Mouse (Mus musculus) bone marrow, adult 2 months (tissue): ENCODE measurements around the gene Fam160a1. TPM values are rescaled to one million over a fixed set of nuclear protein-coding genes. Genes with fewer than 3 reads are reported as not detected.

Experiments
- H3K27ac ChIP-seq: fragments of 200-500 bp; 2 replicates; pipeline ENCODE4 v1.5.1; 2012; ENCODE audit warnings: low read depth, mild to moderate bottlenecking, control low read depth, inconsistent platforms, low read length; ENCODE audit not compliant: control insufficient read depth, poor library complexity, insufficient read depth
- H3K4me1 ChIP-seq: fragments of 200-500 bp; 2 replicates; pipeline ENCODE4 v1.6.1; 2011; ENCODE audit warnings: low read length; ENCODE audit not compliant: control insufficient read depth, insufficient read depth
- H3K4me3 ChIP-seq: fragments of 200-500 bp; replicated peaks from 2 replicates; pipeline ENCODE3; 2011; ENCODE audit warnings: mild to moderate bottlenecking, low read depth, low read length, control low read depth; ENCODE audit not compliant: control insufficient read depth
- CTCF ChIP-seq: fragments of 200-500 bp; IDR thresholded peaks from 2 replicates; pipeline ENCODE4 v1.5.1; 2011; ENCODE audit warnings: low read length, control low read depth; ENCODE audit not compliant: control insufficient read depth, insufficient read depth
- POLR2A ChIP-seq: fragments of 200-500 bp; IDR thresholded peaks from 2 replicates; pipeline ENCODE4 v1.6.1; 2011; ENCODE audit warnings: low read depth, mild to moderate bottlenecking, control low read depth, low read length, borderline replicate concordance; ENCODE audit not compliant: control insufficient read depth
- WGBS: fragments of 180-500 bp; shearing (Covaris S2); methylation state at CpG from one replicate; pipeline ENCODE4 v1.1.7; 2018; 5-methylcytosine and 5-hydroxymethylcytosine counted together
- polyA plus RNA-seq: library from polyadenylated mRNA; stranded (reverse); fragments of >200 nt; gene quantifications from 2 replicates; pipeline ENCODE4 v1.2.4, GENCODE M21; 2011; ENCODE audit warnings: low replicate concordance; ENCODE audit not compliant: missing spikeins, insufficient read depth, insufficient read length

Gene Fam160a1
- polyA plus RNA-seq, 1 experiment, result not detected

- 75% methylated on average over 3 of the region's 3 CpGs for WGBS
- Histone ChIP-seq H3K4me1 (no peaks in the 10 kb centered on the region; the same call in 1 of the 2 replicates), H3K4me3 (no peak overlapping the region), H3K27ac (no peak overlapping the region)
- TF ChIP-seq POLR2A, result no peak
- no peak for TF ChIP-seq CTCF
Observed at GRCm38 (mm10) chr3:85725971-85726370, 91.1 kb downstream of the Fam160a1 start.

GRCm38 (mm10) chr3:85725110-85725509 lies 92.0 kb downstream of the Fam160a1 start:
- Histone ChIP-seq H3K4me1 (no peaks in the 10 kb centered on the region; the same call in 1 of the 2 replicates), H3K4me3 (no peak overlapping the region), H3K27ac (no peak overlapping the region)
- 52% methylated on average over 2 of the region's 2 CpGs for WGBS
- TF ChIP-seq CTCF (no peak), POLR2A (no peak)

GRCm38 (mm10) chr3:85722581-85722980 lies 94.5 kb downstream of the Fam160a1 start:
- WGBS, result 89% methylated on average over 6 of the region's 6 CpGs
- no peak for TF ChIP-seq POLR2A
- H3K27ac ChIP-seq, result no peak overlapping the region
- no peak overlapping the region for H3K4me3 ChIP-seq
- no peaks in the 10 kb centered on the region; the same call in 1 of the 2 replicates for H3K4me1 ChIP-seq

GRCm38 (mm10) chr3:85715764-85716297 lies 101.3 kb downstream of the Fam160a1 start:
- no peak for TF ChIP-seq POLR2A
- no peak for TF ChIP-seq CTCF
- H3K4me3 ChIP-seq, result no peak overlapping the region
- H3K4me1 ChIP-seq, result no peaks in the 10 kb centered on the region
- H3K27ac ChIP-seq, result no peak overlapping the region
- 80% methylated on average over 4 of the region's 4 CpGs for WGBS

GRCm38 (mm10) chr3:85713936-85714709 lies 103.0 kb downstream of the Fam160a1 start:
- Histone ChIP-seq H3K4me3 (no peak overlapping the region), H3K27ac (no peak overlapping the region), H3K4me1 (no peaks in the 10 kb centered on the region)
- TF ChIP-seq POLR2A (no peak), CTCF (no peak)
- 40% methylated on average over 7 of the region's 7 CpGs for WGBS

- H3K27ac ChIP-seq, result no peak overlapping the region
- WGBS, result 58% methylated on average over 8 of the region's 8 CpGs
- H3K4me1 ChIP-seq, result no peaks in the 10 kb centered on the region
- no peak for TF ChIP-seq CTCF
- no peak for TF ChIP-seq POLR2A
- no peak overlapping the region for H3K4me3 ChIP-seq
Observed at GRCm38 (mm10) chr3:85710695-85711094, 106.4 kb downstream of the Fam160a1 start.

- Histone ChIP-seq H3K4me1 (no peaks in the 10 kb centered on the region), H3K4me3 (no peak overlapping the region), H3K27ac (no peak overlapping the region)
- WGBS, result 33% methylated on average over 7 of the region's 7 CpGs
- TF ChIP-seq CTCF (peak; percentile 50), POLR2A (no peak)
Observed at GRCm38 (mm10) chr3:85707421-85707820, 109.7 kb downstream of the Fam160a1 start.

GRCm38 (mm10) chr3:85703141-85703882 lies 113.8 kb downstream of the Fam160a1 start:
- Histone ChIP-seq H3K4me3 (no peak overlapping the region), H3K4me1 (no peaks in the 10 kb centered on the region), H3K27ac (no peak overlapping the region)
- no peak for TF ChIP-seq POLR2A
- TF ChIP-seq CTCF, result no peak
- WGBS, result 51% methylated on average over 6 of the region's 6 CpGs
